Mouse (Mus musculus): ENCODE measurements around the gene Tnni1. TPM values are rescaled to one million over a fixed set of nuclear protein-coding genes. Genes with fewer than 3 reads are reported as not detected.

Gene Tnni1
- polyA plus RNA-seq, 1 experiment from 2014 or later = 1.1 TPM

DNA sequence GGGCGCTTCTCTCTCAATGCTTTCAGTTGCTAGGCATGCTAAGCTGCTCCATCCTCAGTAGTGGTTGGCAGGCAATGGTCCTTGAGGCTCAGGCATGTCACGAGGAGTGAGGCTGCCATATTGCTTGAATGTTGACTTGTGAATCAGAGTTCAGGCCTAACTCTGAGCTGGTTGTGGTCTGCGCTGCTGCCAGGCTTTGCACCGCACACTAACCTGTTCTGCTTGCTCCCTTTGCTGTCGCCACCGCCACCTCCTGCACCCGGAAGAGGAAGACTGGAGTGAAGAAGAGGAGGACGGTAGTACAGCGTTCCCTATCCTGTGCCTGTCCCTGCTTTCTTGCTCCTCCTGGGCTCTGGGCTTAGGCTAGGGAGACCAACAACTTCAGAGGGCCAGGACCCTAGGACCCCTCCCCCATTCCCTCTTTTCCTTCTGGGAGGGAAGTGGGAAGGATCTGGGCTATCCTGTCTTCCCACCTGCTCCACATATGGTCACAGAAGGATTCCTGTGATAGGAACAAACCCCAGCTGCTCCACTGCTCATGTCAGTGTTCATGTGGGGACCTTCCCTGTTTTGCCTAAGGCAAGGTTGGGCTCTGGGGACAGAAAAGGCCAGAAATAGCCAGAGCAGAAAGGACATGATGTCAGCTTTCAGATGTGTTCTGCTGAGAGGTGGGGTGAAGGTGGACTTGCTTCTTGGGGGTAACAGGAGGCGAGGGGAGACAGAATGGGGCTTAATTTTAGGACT lies 64.5 kb downstream of the Tnni1 start:
- Histone ChIP-seq H3K9ac (ENCODE audit: low read depth, low read length) (no peak overlapping the region), H3K4me2 (ENCODE audit: low read length) (no peak overlapping the region), H3K27me3 (replicated peaks; ENCODE audit: control insufficient read depth, insufficient read depth, low read length) (no peaks in the 10 kb centered on the region), H3K4me3 (ENCODE audit: low read length) (no peak overlapping the region), H3K9me3 (ENCODE audit: control insufficient read depth, low read length) (no peaks in the 10 kb centered on the region), H3K36me3 (ENCODE audit: control insufficient read depth, insufficient read depth, low read length) (no peaks in the 10 kb centered on the region), H3K27ac (ENCODE audit: low read depth, low read length) (no peak overlapping the region), H3K4me1 (ENCODE audit: control insufficient read depth, insufficient read depth, low read depth, low read length) (0 out of 2 replicates have a peak, but pooled peaks cover 3% of the 10 kb centered on the region)
- WGBS = 93% methylated on average over 10 of the region's 10 CpGs
- ATAC-seq = no peak

DNA sequence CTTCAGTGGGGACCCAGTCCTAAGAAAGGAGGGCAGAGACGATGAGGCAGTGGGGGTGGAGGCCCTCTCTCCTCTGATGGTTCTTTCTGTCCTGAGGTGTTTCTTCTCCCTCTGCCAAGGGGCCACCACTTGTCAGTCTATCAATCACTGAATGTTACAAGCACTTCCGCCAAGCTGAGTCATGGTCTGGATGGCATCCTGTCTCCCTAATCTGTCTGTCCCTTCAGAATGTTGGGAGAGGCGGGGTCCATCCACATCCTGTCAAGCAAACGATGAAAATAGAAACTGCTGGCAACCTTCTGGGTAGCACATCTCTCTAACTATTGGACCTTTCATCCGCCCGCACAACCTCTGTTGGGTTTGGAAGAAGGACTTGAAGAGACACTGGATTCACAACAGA lies 65.2 kb downstream of the Tnni1 start:
- H3K27me3 ChIP-seq (replicated peaks; ENCODE audit: control insufficient read depth, insufficient read depth, low read length) = no peaks in the 10 kb centered on the region

DNA sequence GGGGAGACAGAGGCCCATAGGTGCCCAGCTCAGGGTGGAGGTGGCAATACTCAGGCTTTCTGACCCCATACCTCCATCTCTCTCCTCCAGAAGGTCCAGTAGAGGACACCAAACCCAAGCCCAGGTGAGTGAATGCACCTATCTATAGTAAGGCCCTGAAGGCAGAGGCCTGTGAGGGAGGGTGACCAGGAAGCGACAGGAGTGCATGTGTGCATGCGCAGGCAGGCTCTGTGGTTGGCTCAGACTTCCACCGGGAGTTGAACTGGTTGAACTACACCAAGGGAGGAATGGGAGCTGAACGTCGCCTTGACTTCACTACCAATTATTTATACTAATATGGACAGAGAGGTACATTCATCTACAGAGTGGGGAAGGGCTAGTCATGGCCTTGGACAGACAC lies 67.4 kb downstream of the Tnni1 start:
- 83% methylated on average over 5 of the region's 5 CpGs for WGBS
- ATAC-seq = no peak

More for the DNA sequence above, 65.2 kb downstream of the Tnni1 start:
- H3K4me2 ChIP-seq (ENCODE audit: low read length) = no peak overlapping the region
- no peaks in the 10 kb centered on the region for H3K9me3 ChIP-seq (ENCODE audit: control insufficient read depth, low read length)
- no peaks in the 10 kb centered on the region for H3K36me3 ChIP-seq (ENCODE audit: control insufficient read depth, insufficient read depth, low read length)
- no peak for ATAC-seq
- WGBS = 82% methylated on average over 6 of the region's 6 CpGs
- no peak overlapping the region for H3K9ac ChIP-seq (ENCODE audit: low read depth, low read length)
- H3K4me1 ChIP-seq (ENCODE audit: control insufficient read depth, insufficient read depth, low read depth, low read length) = 0 out of 2 replicates have a peak, but pooled peaks cover 3% of the 10 kb centered on the region
- no peak overlapping the region for H3K27ac ChIP-seq (ENCODE audit: low read depth, low read length)
- H3K4me3 ChIP-seq (ENCODE audit: low read length) = no peak overlapping the region

DNA sequence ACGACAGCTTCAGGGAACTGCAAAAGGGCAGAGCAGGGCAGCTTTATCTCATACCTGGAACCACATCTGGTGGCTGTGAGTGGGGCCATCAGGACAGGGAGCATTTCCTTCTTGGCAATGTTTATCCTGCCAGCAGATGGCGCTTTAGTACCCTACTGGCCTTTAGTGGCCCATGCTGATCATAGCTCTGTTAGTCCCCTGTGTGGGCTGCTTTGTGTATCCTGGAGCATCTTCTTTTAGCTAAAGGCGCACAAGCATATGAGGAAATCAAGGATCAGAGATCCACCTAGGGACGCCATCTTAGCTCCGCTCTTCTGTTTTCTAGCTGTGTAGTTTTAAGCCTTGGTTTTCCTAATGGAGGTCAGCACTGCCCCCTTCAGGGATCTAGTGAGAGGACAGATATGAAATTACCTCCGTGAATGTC lies 67.9 kb downstream of the Tnni1 start:
- Histone ChIP-seq H3K27me3 (replicated peaks; ENCODE audit: control insufficient read depth, insufficient read depth, low read length) (no peaks in the 10 kb centered on the region), H3K9ac (ENCODE audit: low read depth, low read length) (no peak overlapping the region), H3K36me3 (ENCODE audit: control insufficient read depth, insufficient read depth, low read length) (no peaks in the 10 kb centered on the region), H3K4me1 (ENCODE audit: control insufficient read depth, insufficient read depth, low read depth, low read length) (no peaks in the 10 kb centered on the region), H3K4me3 (ENCODE audit: low read length) (no peak overlapping the region), H3K27ac (ENCODE audit: low read depth, low read length) (no peak overlapping the region), H3K9me3 (ENCODE audit: control insufficient read depth, low read length) (no peaks in the 10 kb centered on the region), H3K4me2 (ENCODE audit: low read length) (no peak overlapping the region)
- 32% methylated on average over 6 of the region's 6 CpGs for WGBS
- ATAC-seq = no peak

More for the DNA sequence above, 67.4 kb downstream of the Tnni1 start:
- no peaks in the 10 kb centered on the region for H3K36me3 ChIP-seq (ENCODE audit: control insufficient read depth, insufficient read depth, low read length)
- H3K4me1 ChIP-seq (ENCODE audit: control insufficient read depth, insufficient read depth, low read depth, low read length) = no peaks in the 10 kb centered on the region
- no peaks in the 10 kb centered on the region for H3K9me3 ChIP-seq (ENCODE audit: control insufficient read depth, low read length)
- H3K4me2 ChIP-seq (ENCODE audit: low read length) = no peak overlapping the region
- no peaks in the 10 kb centered on the region for H3K27me3 ChIP-seq (replicated peaks; ENCODE audit: control insufficient read depth, insufficient read depth, low read length)
- no peak overlapping the region for H3K4me3 ChIP-seq (ENCODE audit: low read length)
- H3K27ac ChIP-seq (ENCODE audit: low read depth, low read length) = no peak overlapping the region
- H3K9ac ChIP-seq (ENCODE audit: low read depth, low read length) = no peak overlapping the region

DNA sequence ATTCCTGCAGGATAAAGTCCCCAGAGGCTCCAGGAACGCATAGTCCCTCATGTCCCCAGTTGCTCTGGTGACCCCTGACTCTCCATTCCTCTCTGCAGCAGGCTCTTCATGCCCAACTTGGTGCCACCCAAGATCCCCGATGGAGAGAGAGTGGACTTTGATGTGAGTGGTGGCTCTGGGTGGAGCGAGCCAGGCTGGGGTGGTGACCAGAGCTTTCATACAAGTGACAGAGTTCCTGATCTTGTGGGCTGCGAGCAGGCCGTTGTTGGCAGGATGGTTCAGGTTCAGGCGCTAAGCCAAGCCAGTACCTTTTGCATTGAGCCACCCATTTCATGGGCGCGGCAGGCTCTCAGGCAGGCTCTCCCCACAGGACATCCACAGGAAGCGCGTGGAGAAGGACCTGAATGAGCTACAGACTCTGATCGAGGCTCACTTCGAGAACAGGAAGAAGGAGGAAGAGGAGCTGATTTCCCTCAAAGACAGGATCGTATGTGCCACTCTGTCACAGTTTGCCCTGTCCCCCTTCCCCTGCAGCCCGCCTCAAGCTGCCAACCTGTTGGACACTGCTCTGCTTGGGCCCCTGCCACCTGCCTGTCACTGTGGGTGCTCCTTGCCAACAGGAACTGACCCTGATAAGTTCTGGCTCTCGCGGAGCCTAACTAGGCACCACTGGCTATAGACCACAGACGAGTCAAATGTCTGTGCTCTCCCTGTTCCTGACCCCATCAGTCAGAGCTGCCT lies 68.5 kb downstream of the Tnni1 start:
- 0 out of 2 replicates have a peak, but pooled peaks cover 2% of the 10 kb centered on the region for H3K4me1 ChIP-seq (ENCODE audit: control insufficient read depth, insufficient read depth, low read depth, low read length)
- H3K27me3 ChIP-seq (replicated peaks; ENCODE audit: control insufficient read depth, insufficient read depth, low read length) = no peaks in the 10 kb centered on the region
- ATAC-seq = no peak
- WGBS = 86% methylated on average over 16 of the region's 17 CpGs
- no peaks in the 10 kb centered on the region for H3K36me3 ChIP-seq (ENCODE audit: control insufficient read depth, insufficient read depth, low read length)
- H3K4me2 ChIP-seq (ENCODE audit: low read length) = no peak overlapping the region
- no peak overlapping the region for H3K27ac ChIP-seq (ENCODE audit: low read depth, low read length)
- no peak overlapping the region for H3K9ac ChIP-seq (ENCODE audit: low read depth, low read length)
- no peaks in the 10 kb centered on the region for H3K9me3 ChIP-seq (ENCODE audit: control insufficient read depth, low read length)
- H3K4me3 ChIP-seq (ENCODE audit: low read length) = no peak overlapping the region

DNA sequence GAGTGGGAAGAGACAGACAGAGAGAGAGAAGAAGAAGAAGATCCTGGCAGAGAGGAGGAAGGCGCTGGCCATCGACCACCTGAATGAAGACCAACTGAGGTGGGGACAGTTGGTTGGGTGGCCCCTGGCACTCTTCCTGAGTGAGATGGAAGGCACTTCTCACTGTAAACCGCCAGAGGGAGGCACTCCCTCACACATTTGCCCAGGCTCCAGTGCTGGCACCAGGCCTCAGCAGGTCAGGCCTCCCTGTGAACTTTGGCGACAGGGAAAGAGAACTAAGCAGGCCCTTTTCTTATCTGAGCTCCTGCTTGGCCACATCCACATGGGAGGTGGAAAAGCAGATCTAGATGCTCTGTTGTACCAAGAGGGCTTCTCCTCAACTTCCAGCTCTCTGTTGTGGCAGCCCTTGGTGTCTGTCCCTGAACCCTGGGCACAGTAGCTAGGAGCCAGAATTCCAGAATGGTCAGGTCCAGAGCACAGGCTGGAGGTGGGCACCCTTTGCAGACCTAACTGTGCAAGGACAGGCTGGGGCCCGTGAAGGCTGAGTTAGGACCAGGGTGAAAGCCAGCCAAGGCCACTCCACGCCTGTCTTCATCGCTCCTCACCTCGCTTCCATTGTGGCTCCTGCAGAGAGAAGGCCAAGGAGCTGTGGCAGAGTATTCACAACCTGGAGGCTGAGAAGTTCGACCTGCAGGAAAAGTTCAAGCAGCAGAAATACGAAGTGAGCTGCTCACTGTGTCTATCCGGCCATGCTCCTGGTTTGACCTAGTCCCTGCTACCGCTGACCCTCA lies 71.7 kb downstream of the Tnni1 start:
- H3K27ac ChIP-seq (ENCODE audit: low read depth, low read length) = no peak overlapping the region
- 70% methylated on average over 12 of the region's 12 CpGs for WGBS

DNA sequence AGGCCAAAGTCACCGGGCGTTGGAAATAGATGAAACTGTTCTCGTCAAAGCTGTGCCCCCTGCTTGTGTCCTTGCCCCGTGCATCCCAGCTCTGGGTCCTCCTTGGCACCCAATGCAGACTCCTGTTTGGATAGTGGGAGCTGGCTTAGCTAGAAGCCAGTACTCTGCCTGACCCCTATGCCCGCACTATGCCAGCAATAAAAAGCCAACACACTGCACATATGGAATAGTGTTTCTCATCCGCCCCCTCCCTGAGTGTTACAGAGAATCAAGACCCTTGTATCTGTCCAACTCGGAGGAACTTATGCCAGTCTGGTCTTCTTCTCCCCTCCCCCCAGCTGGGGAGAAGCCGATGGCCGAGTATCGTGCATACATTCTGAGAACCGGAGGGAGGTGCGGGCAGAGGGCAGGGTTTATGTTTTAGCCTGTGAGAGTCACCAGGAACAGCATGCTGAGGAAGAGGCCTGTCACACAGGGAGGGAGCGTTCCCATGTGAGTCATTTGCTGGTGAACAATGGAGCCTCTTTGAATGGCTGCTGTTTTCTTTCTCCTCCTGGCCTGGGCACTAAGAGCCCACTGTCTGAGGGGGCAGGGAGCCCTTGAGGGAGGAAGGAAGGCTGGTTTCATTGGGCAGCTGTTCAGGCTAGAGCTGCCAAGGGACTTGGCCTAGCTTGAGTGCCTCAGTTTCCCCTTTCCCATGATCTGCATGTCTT lies 73.0 kb downstream of the Tnni1 start:
- 0 out of 2 replicates have a peak, but pooled peaks cover 2% of the 10 kb centered on the region for H3K4me1 ChIP-seq (ENCODE audit: control insufficient read depth, insufficient read depth, low read depth, low read length)
- H3K27ac ChIP-seq (ENCODE audit: low read depth, low read length) = no peak overlapping the region
- peak; percentile 87 for ATAC-seq
- 36% methylated on average over 13 of the region's 13 CpGs for WGBS
- H3K4me3 ChIP-seq (ENCODE audit: low read length) = no peak overlapping the region
- no peaks in the 10 kb centered on the region for H3K9me3 ChIP-seq (ENCODE audit: control insufficient read depth, low read length)
- no peaks in the 10 kb centered on the region for H3K27me3 ChIP-seq (replicated peaks; ENCODE audit: control insufficient read depth, insufficient read depth, low read length)
- no peaks in the 10 kb centered on the region for H3K36me3 ChIP-seq (ENCODE audit: control insufficient read depth, insufficient read depth, low read length)
- no peak overlapping the region for H3K9ac ChIP-seq (ENCODE audit: low read depth, low read length)
- no peak overlapping the region for H3K4me2 ChIP-seq (ENCODE audit: low read length)

More for the DNA sequence above, 71.7 kb downstream of the Tnni1 start:
- H3K4me3 ChIP-seq (ENCODE audit: low read length) = no peak overlapping the region
- H3K9me3 ChIP-seq (ENCODE audit: control insufficient read depth, low read length) = no peaks in the 10 kb centered on the region
- H3K4me1 ChIP-seq (ENCODE audit: control insufficient read depth, insufficient read depth, low read depth, low read length) = 0 out of 2 replicates have a peak, but pooled peaks cover 2% of the 10 kb centered on the region
- H3K27me3 ChIP-seq (replicated peaks; ENCODE audit: control insufficient read depth, insufficient read depth, low read length) = no peaks in the 10 kb centered on the region
- no peak overlapping the region for H3K4me2 ChIP-seq (ENCODE audit: low read length)
- H3K36me3 ChIP-seq (ENCODE audit: control insufficient read depth, insufficient read depth, low read length) = no peaks in the 10 kb centered on the region
- H3K9ac ChIP-seq (ENCODE audit: low read depth, low read length) = no peak overlapping the region
- no peak for ATAC-seq

GRCm38 (mm10) chr1:135853200-135853599 lies 74.0 kb downstream of the Tnni1 start:
- H3K27me3 ChIP-seq (replicated peaks; ENCODE audit: control insufficient read depth, insufficient read depth, low read length) = no peaks in the 10 kb centered on the region
- no peak for ATAC-seq
- 91% methylated on average over 4 of the region's 4 CpGs for WGBS
- H3K4me3 ChIP-seq (ENCODE audit: low read length) = no peak overlapping the region
- H3K4me1 ChIP-seq (ENCODE audit: control insufficient read depth, insufficient read depth, low read depth, low read length) = 0 out of 2 replicates have a peak, but pooled peaks cover 2% of the 10 kb centered on the region
- H3K9ac ChIP-seq (ENCODE audit: low read depth, low read length) = no peak overlapping the region
- H3K36me3 ChIP-seq (ENCODE audit: control insufficient read depth, insufficient read depth, low read length) = no peaks in the 10 kb centered on the region
- no peak overlapping the region for H3K4me2 ChIP-seq (ENCODE audit: low read length)
- no peaks in the 10 kb centered on the region for H3K9me3 ChIP-seq (ENCODE audit: control insufficient read depth, low read length)
- no peak overlapping the region for H3K27ac ChIP-seq (ENCODE audit: low read depth, low read length)

All from hindbrain, embryonic 16.5 days (tissue).